Mouse (Mus musculus) embryonic facial prominence, embryonic 13.5 days (tissue): ENCODE measurements around the gene Mcrip1. TPM values are rescaled to one million over a fixed set of nuclear protein-coding genes. Genes with fewer than 3 reads are reported as not detected.

Source experiments
- ATAC-seq: fragments of 200-750 bp; cut with Nextera tagmentation; 2 replicates; pipeline ENCODE4 v1.8.0; 2017; ENCODE audit warnings: low read depth; ENCODE audit not compliant: insufficient number of reproducible peaks, insufficient read depth, low FRiP score, low TSS enrichment
- H3K27ac ChIP-seq: fragments of 300-500 bp; sonication (generic); 2 replicates; pipeline ENCODE4 v1.5.1; 2015; ENCODE audit warnings: moderate library complexity, mild to moderate bottlenecking, inconsistent platforms
- H3K27me3 ChIP-seq: fragments of 300-500 bp; sonication (generic); 2 replicates; pipeline ENCODE4 v1.6.1; 2015; ENCODE audit warnings: mild to moderate bottlenecking, inconsistent platforms
- H3K36me3 ChIP-seq: fragments of 300-500 bp; sonication (generic); 2 replicates; pipeline ENCODE4 v1.6.1; 2015; ENCODE audit warnings: mild to moderate bottlenecking, inconsistent platforms
- H3K4me1 ChIP-seq: fragments of 300-500 bp; sonication (generic); 2 replicates; pipeline ENCODE4 v1.6.1; 2015; ENCODE audit warnings: inconsistent platforms
- H3K4me2 ChIP-seq: fragments of 300-500 bp; sonication (generic); 2 replicates; pipeline ENCODE4 v1.6.1; 2015; ENCODE audit warnings: moderate library complexity, mild to moderate bottlenecking, inconsistent platforms
- H3K4me3 ChIP-seq: fragments of 300-500 bp; sonication (generic); 2 replicates; pipeline ENCODE4 v1.5.1; 2015; ENCODE audit warnings: mild to moderate bottlenecking, inconsistent platforms
- H3K9ac ChIP-seq: fragments of 300-500 bp; sonication (generic); 2 replicates; pipeline ENCODE4 v1.6.1; 2015; ENCODE audit warnings: mild to moderate bottlenecking, inconsistent platforms
- H3K9me3 ChIP-seq: fragments of 300-500 bp; sonication (generic); 2 replicates; pipeline ENCODE4 v1.6.1; 2016; ENCODE audit warnings: inconsistent platforms
- WGBS: fragments of 180-500 bp; shearing (Covaris S2); methylation state at CpG from one replicate; pipeline ENCODE4 v1.1.7; 2015; ENCODE audit warnings: mixed read lengths; 5-methylcytosine and 5-hydroxymethylcytosine counted together
- polyA plus RNA-seq: library from polyadenylated mRNA; unstranded; fragments of >200 nt; fragmentation: Nextera tagmentation; extraction: Ambion mirVana; gene quantifications from 2 replicates; pipeline ENCODE4 v1.2.1, GENCODE M21; 2015

The Mcrip1 gene
- polyA plus RNA-seq, 1 experiment from 2014 or later = 247 TPM

GRCm38 (mm10) chr11:120554834-120555233, 5.3 kb upstream of the Mcrip1 start:
- Histone ChIP-seq H3K27me3 (no peaks in the 10 kb centered on the region), H3K9me3 (no peaks in the 10 kb centered on the region; the same call in 1 of the 2 replicates), H3K4me1 (peaks cover 11% of the 10 kb centered on the region), H3K4me3 (no peak overlapping the region), H3K27ac (no peak overlapping the region), H3K9ac (peak overlapping the region; percentile 21; the same call in 1 of the 2 replicates), H3K4me2 (no peak overlapping the region), H3K36me3 (peaks cover 19% of the 10 kb centered on the region)
- 73% methylated on average over 7 of the region's 7 CpGs for WGBS
- ATAC-seq = no peak

- no peaks in the 10 kb centered on the region; the same call in 1 of the 2 replicates for H3K9me3 ChIP-seq
- no peak overlapping the region for H3K4me2 ChIP-seq
- H3K9ac ChIP-seq = no peak overlapping the region
- H3K27ac ChIP-seq = no peak overlapping the region
- ATAC-seq = no peak
- peaks cover 22% of the 10 kb centered on the region for H3K4me1 ChIP-seq
- H3K27me3 ChIP-seq = no peaks in the 10 kb centered on the region
- 73% methylated on average over 5 of the region's 5 CpGs for WGBS
- H3K36me3 ChIP-seq = 0 out of 2 replicates have a peak, but pooled peaks cover 3% of the 10 kb centered on the region
- H3K4me3 ChIP-seq = no peak overlapping the region
These were observed 3.2 kb upstream of the Mcrip1 start for GRCm38 (mm10) chr11:120552736-120553135.

GRCm38 (mm10) chr11:120550810-120551440, 1.4 kb upstream of the Mcrip1 start, which contains the start of gene Ppp1r27:
Gene Ppp1r27 (minus strand): TSS chr11:120551132.
- H3K27ac ChIP-seq = peak within 1 kb of the TSS; percentile 90; the same call in 1 of the 2 replicates
- no peaks in the 10 kb centered on the region for H3K27me3 ChIP-seq
- peak within 1 kb of the TSS; percentile 99 for H3K9ac ChIP-seq
- peaks cover 5% of the 10 kb centered on the region; the same call in 1 of the 2 replicates for H3K36me3 ChIP-seq
- WGBS = 92% methylated on average over 28 of the region's 28 CpGs
- peak within 1 kb of the TSS; percentile 75 for H3K4me2 ChIP-seq
- H3K4me1 ChIP-seq = peaks cover 32% of the 10 kb centered on the region
- no peaks in the 10 kb centered on the region for H3K9me3 ChIP-seq
- no peak for ATAC-seq
- H3K4me3 ChIP-seq = peak within 1 kb of the TSS; percentile 97

- Histone ChIP-seq H3K4me1 (peaks cover 32% of the 10 kb centered on the region), H3K4me3 (peak overlapping the region; percentile 97), H3K4me2 (peak overlapping the region; percentile 75), H3K27ac (peak overlapping the region; percentile 90; the same call in 1 of the 2 replicates), H3K9ac (peak overlapping the region; percentile 99), H3K36me3 (peaks cover 10% of the 10 kb centered on the region), H3K27me3 (no peaks in the 10 kb centered on the region), H3K9me3 (no peaks in the 10 kb centered on the region)
- peak; percentile 10; the same call in 1 of the 2 replicates for ATAC-seq
- WGBS = 75% methylated on average over 11 of the region's 11 CpGs
These were observed 671 bp upstream of the Mcrip1 start for GRCm38 (mm10) chr11:120549986-120550809.

- ATAC-seq = no peak
- peak overlapping the region; percentile 97 for H3K4me3 ChIP-seq
These were observed 750 bp downstream of the Mcrip1 start for GRCm38 (mm10) chr11:120548786-120549167.

GRCm38 (mm10) chr11:120548214-120548613, 1.3 kb downstream of the Mcrip1 start:
- 88% methylated on average over 3 of the region's 3 CpGs for WGBS
- H3K36me3 ChIP-seq = peaks cover 29% of the 10 kb centered on the region
- peak overlapping the region; percentile 99 for H3K9ac ChIP-seq
- peaks cover 32% of the 10 kb centered on the region for H3K4me1 ChIP-seq
- H3K27ac ChIP-seq = no peak overlapping the region
- H3K9me3 ChIP-seq = no peaks in the 10 kb centered on the region
- no peaks in the 10 kb centered on the region for H3K27me3 ChIP-seq
- H3K4me3 ChIP-seq = peak overlapping the region; percentile 97
- H3K4me2 ChIP-seq = peak overlapping the region; percentile 75
- no peak for ATAC-seq

More at GRCm38 (mm10) chr11:120548786-120549167, 750 bp downstream of the Mcrip1 start:
- H3K27ac ChIP-seq = peak overlapping the region; percentile 90
- peak overlapping the region; percentile 99 for H3K9ac ChIP-seq
- peak overlapping the region; percentile 75 for H3K4me2 ChIP-seq
- 20% methylated on average over 7 of the region's 7 CpGs for WGBS
- no peaks in the 10 kb centered on the region for H3K9me3 ChIP-seq
- peaks cover 24% of the 10 kb centered on the region for H3K36me3 ChIP-seq
- H3K4me1 ChIP-seq = peaks cover 32% of the 10 kb centered on the region
- H3K27me3 ChIP-seq = no peaks in the 10 kb centered on the region

- Histone ChIP-seq H3K27ac (no peak overlapping the region), H3K36me3 (peaks cover 37% of the 10 kb centered on the region), H3K9ac (peak overlapping the region; percentile 99; the same call in 1 of the 2 replicates), H3K4me3 (no peak overlapping the region), H3K4me1 (peaks cover 32% of the 10 kb centered on the region), H3K9me3 (no peaks in the 10 kb centered on the region), H3K27me3 (no peaks in the 10 kb centered on the region), H3K4me2 (peak overlapping the region; percentile 75; the same call in 1 of the 2 replicates)
- 65% methylated on average over 2 of the region's 2 CpGs for WGBS
- no peak for ATAC-seq
These were observed 2.1 kb downstream of the Mcrip1 start for GRCm38 (mm10) chr11:120547469-120547868.

GRCm38 (mm10) chr11:120545964-120546363, 3.6 kb downstream of the Mcrip1 start:
- H3K27me3 ChIP-seq = no peaks in the 10 kb centered on the region
- no peak overlapping the region for H3K9ac ChIP-seq
- H3K4me3 ChIP-seq = no peak overlapping the region
- peaks cover 32% of the 10 kb centered on the region for H3K4me1 ChIP-seq
- no peak overlapping the region for H3K4me2 ChIP-seq
- no peaks in the 10 kb centered on the region for H3K9me3 ChIP-seq
- WGBS = 98% methylated on average over 3 of the region's 3 CpGs
- no peak overlapping the region for H3K27ac ChIP-seq
- no peak for ATAC-seq
- peaks cover 48% of the 10 kb centered on the region for H3K36me3 ChIP-seq

GRCm38 (mm10) chr11:120542376-120542775, 7.2 kb downstream of the Mcrip1 start:
- WGBS = 84% methylated on average over 6 of the region's 6 CpGs
- ATAC-seq = no peak

GRCm38 (mm10) chr11:120541907-120542306, 7.6 kb downstream of the Mcrip1 start:
- Histone ChIP-seq H3K4me2 (no peak overlapping the region), H3K36me3 (peaks cover 48% of the 10 kb centered on the region), H3K27ac (no peak overlapping the region), H3K9ac (no peak overlapping the region), H3K9me3 (no peaks in the 10 kb centered on the region), H3K27me3 (no peaks in the 10 kb centered on the region), H3K4me1 (peaks cover 19% of the 10 kb centered on the region), H3K4me3 (no peak overlapping the region)
- ATAC-seq = no peak
- WGBS = 41% methylated on average over 4 of the region's 4 CpGs

More at GRCm38 (mm10) chr11:120542376-120542775, 7.2 kb downstream of the Mcrip1 start:
- H3K4me3 ChIP-seq = no peak overlapping the region
- H3K27ac ChIP-seq = no peak overlapping the region
- H3K9ac ChIP-seq = no peak overlapping the region
- peaks cover 48% of the 10 kb centered on the region for H3K36me3 ChIP-seq
- H3K4me1 ChIP-seq = peaks cover 21% of the 10 kb centered on the region
- H3K9me3 ChIP-seq = no peaks in the 10 kb centered on the region
- no peaks in the 10 kb centered on the region for H3K27me3 ChIP-seq
- H3K4me2 ChIP-seq = no peak overlapping the region

GRCm38 (mm10) chr11:120539285-120540014, 10.1 kb downstream of the Mcrip1 start:
- no peaks in the 10 kb centered on the region for H3K9me3 ChIP-seq
- H3K4me3 ChIP-seq = no peak overlapping the region
- peaks cover 10% of the 10 kb centered on the region for H3K27me3 ChIP-seq
- H3K4me1 ChIP-seq = peaks cover 14% of the 10 kb centered on the region
- 18% methylated on average over 10 of the region's 10 CpGs for WGBS
- peaks cover 31% of the 10 kb centered on the region for H3K36me3 ChIP-seq
- H3K4me2 ChIP-seq = 0 out of 2 replicates have a peak overlapping the region, but pooled peaks have one; percentile 3
- peak overlapping the region; percentile 41 for H3K9ac ChIP-seq
- peak overlapping the region; percentile 48 for H3K27ac ChIP-seq
- no peak for ATAC-seq
